Mouse (Mus musculus): ENCODE measurements at regions not wholly inside any gene's neighbourhood (a gene's known extent, or its start where the extent isn't known, plus 50 kb on each side); places are given as distances from the start of the nearest gene placed in this dataset.

GRCm38 (mm10) chr17:40455920-40456319 lies 63.9 kb upstream of the Esp8 start:
- Histone ChIP-seq H3K27me3 (ENCODE audit: control insufficient read depth, insufficient read depth, low read length) (no peaks in the 10 kb centered on the region), H3K4me3 (replicated peaks; ENCODE audit: low read depth, low read length) (no peak overlapping the region), H3K27ac (replicated peaks; ENCODE audit: low read depth, low read length) (no peak overlapping the region), H3K36me3 (ENCODE audit: control insufficient read depth, insufficient read depth, low read length) (no peaks in the 10 kb centered on the region), H3K9me3 (ENCODE audit: control insufficient read depth, low read length) (no peaks in the 10 kb centered on the region), H3K4me2 (ENCODE audit: low read length) (no peak overlapping the region), H3K4me1 (ENCODE audit: control insufficient read depth, insufficient read depth, low read length) (no peaks in the 10 kb centered on the region), H3K9ac (replicated peaks; ENCODE audit: low read length) (no peak overlapping the region)
- ATAC-seq (ENCODE audit: low FRiP score, low TSS enrichment) (no peak), DNase-seq (no peak)
- WGBS = 70% methylated on average over 1 of the region's 1 CpGs

DNA sequence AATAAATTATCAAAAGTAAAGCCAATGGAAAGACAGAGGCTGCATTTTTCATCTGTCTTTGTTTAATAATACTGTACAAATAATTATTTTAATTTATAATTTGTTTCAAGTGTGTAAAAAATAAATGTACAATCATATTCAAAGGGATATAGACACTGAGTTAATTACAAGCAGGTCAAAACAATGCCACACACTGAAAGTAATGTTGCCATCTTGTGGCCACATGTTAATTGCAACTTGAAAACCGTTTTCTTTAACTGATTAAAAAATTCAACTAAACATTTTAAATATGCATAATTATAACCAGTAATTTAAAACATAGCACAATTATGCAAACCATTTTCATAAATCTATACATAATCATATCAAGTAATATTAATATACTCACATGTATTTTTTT lies 89.4 kb upstream of the Esp8 start:
- ATAC-seq (ENCODE audit: low FRiP score, low TSS enrichment) (no peak), DNase-seq (peak; percentile 49)
- Histone ChIP-seq H3K4me2 (ENCODE audit: low read length) (no peak overlapping the region), H3K9me3 (ENCODE audit: control insufficient read depth, low read length) (no peaks in the 10 kb centered on the region), H3K27ac (replicated peaks; ENCODE audit: low read depth, low read length) (no peak overlapping the region), H3K36me3 (ENCODE audit: control insufficient read depth, insufficient read depth, low read length) (no peaks in the 10 kb centered on the region), H3K4me3 (replicated peaks; ENCODE audit: low read depth, low read length) (no peak overlapping the region), H3K27me3 (ENCODE audit: control insufficient read depth, insufficient read depth, low read length) (no peaks in the 10 kb centered on the region), H3K9ac (replicated peaks; ENCODE audit: low read length) (no peak overlapping the region), H3K4me1 (ENCODE audit: control insufficient read depth, insufficient read depth, low read length) (no peaks in the 10 kb centered on the region)
- WGBS = 49% methylated on average over 1 of the region's 1 CpGs

DNA sequence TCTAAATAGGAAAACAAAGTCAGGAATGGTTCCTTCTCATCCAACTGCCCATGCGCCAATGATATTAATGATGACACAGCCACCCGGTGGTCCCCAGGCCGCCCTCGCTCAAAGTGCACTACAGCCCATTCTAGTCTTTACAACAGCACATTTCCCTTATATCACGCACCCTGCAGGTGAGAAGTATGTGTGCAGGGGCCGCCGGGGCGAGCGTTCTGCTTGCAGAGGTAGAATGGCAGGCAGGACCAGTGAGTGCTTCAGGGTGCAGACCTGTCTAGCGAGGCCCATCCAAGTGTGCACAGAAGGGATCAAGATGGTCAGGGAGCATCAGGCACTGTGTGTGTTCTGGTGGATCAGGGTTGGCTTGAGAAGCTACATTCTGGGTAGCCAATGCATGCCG lies 99.6 kb upstream of the Crisp1 start:
- WGBS = 86% methylated on average over 11 of the region's 11 CpGs
- Histone ChIP-seq H3K4me2 (ENCODE audit: low read length) (no peak overlapping the region), H3K27me3 (ENCODE audit: control insufficient read depth, insufficient read depth, low read length) (no peaks in the 10 kb centered on the region), H3K9ac (replicated peaks; ENCODE audit: low read length) (no peak overlapping the region), H3K4me3 (replicated peaks; ENCODE audit: low read depth, low read length) (no peak overlapping the region), H3K9me3 (ENCODE audit: control insufficient read depth, low read length) (no peaks in the 10 kb centered on the region), H3K27ac (replicated peaks; ENCODE audit: low read depth, low read length) (no peak overlapping the region), H3K4me1 (ENCODE audit: control insufficient read depth, insufficient read depth, low read length) (no peaks in the 10 kb centered on the region), H3K36me3 (ENCODE audit: control insufficient read depth, insufficient read depth, low read length) (no peaks in the 10 kb centered on the region)
- DNase-seq (no peak), ATAC-seq (ENCODE audit: low FRiP score, low TSS enrichment) (no peak)

- WGBS = 65% methylated on average over 1 of the region's 1 CpGs
- Histone ChIP-seq H3K9me3 (ENCODE audit: control insufficient read depth, low read length) (no peaks in the 10 kb centered on the region), H3K27ac (replicated peaks; ENCODE audit: low read depth, low read length) (no peak overlapping the region), H3K27me3 (ENCODE audit: control insufficient read depth, insufficient read depth, low read length) (no peaks in the 10 kb centered on the region), H3K4me2 (ENCODE audit: low read length) (no peak overlapping the region), H3K9ac (replicated peaks; ENCODE audit: low read length) (no peak overlapping the region), H3K4me1 (ENCODE audit: control insufficient read depth, insufficient read depth, low read length) (no peaks in the 10 kb centered on the region), H3K4me3 (replicated peaks; ENCODE audit: low read depth, low read length) (no peak overlapping the region), H3K36me3 (ENCODE audit: control insufficient read depth, insufficient read depth, low read length) (no peaks in the 10 kb centered on the region)
- peak; percentile 2 for DNase-seq
- ATAC-seq (ENCODE audit: low FRiP score, low TSS enrichment) = no peak
Observed at GRCm38 (mm10) chr17:40384567-40384966, 65.6 kb upstream of the Crisp1 start.

GRCm38 (mm10) chr17:40372747-40373146 lies 53.7 kb upstream of the Crisp1 start:
- Histone ChIP-seq H3K4me2 (ENCODE audit: low read length) (no peak overlapping the region), H3K4me3 (replicated peaks; ENCODE audit: low read depth, low read length) (no peak overlapping the region), H3K36me3 (ENCODE audit: control insufficient read depth, insufficient read depth, low read length) (no peaks in the 10 kb centered on the region), H3K9me3 (ENCODE audit: control insufficient read depth, low read length) (no peaks in the 10 kb centered on the region), H3K9ac (replicated peaks; ENCODE audit: low read length) (no peak overlapping the region), H3K27ac (replicated peaks; ENCODE audit: low read depth, low read length) (no peak overlapping the region), H3K27me3 (ENCODE audit: control insufficient read depth, insufficient read depth, low read length) (no peaks in the 10 kb centered on the region), H3K4me1 (ENCODE audit: control insufficient read depth, insufficient read depth, low read length) (no peaks in the 10 kb centered on the region)
- no peak for DNase-seq
- no peak for ATAC-seq (ENCODE audit: low FRiP score, low TSS enrichment)
